Mouse (Mus musculus) CH12.LX (cell line): ENCODE measurements around the gene Chrne.

ENCODE experiments used
- CTCF ChIP-seq, 2 experiments: IDR thresholded peaks in 1 of 2; conservative IDR thresholded peaks in 1 of 2; 2 replicates each; pipeline ENCODE4 v1.5.1; 2011 to 2012; ENCODE audit warnings: low read depth in 2 of 2, low read length in 2 of 2, improper control_type of control experiment in 1 of 2, inconsistent platforms in 1 of 2, mild to moderate bottlenecking in 1 of 2, moderate library complexity in 1 of 2
- POLR2A ChIP-seq: IDR thresholded peaks from 2 replicates; pipeline ENCODE4 v1.6.1; 2011; ENCODE audit warnings: low read depth, mild to moderate bottlenecking, improper control_type of control experiment, low read length
- ZKSCAN1 ChIP-seq: IDR thresholded peaks from 2 replicates; pipeline ENCODE4 v1.6.1; 2012; ENCODE audit warnings: low read depth, inconsistent platforms, low read length, improper control_type of control experiment, borderline replicate concordance

GRCm38 (mm10) chr11:70615516-70616093 lies 3.4 kb downstream of the Chrne start, which contains the start of gene 4930544D05Rik:
- TF ChIP-seq CTCF (conservative IDR thresholded peaks at IDR 0.05 in 1 of 2, IDR thresholded peaks at IDR 0.05 in 1 of 2; ENCODE audit: low read depth in 2 of 2, low read length in 2 of 2) (no peak), ZKSCAN1 (no peak), POLR2A (no peak)
